Mouse (Mus musculus) 416B (cell line): ENCODE results near the gene Cdh23.
A peak's percentile ranks its signal among the peaks of the same experiment; 100 is the strongest.
"Not testable (repeated sequence)": the region's sequence is repeated elsewhere in the genome, so short reads cannot be mapped to it uniquely, and the experiment has no call there.

ENCODE experiments used
- DNase-seq: peaks from one replicate; pipeline ENCODE4 v3.0.0; 2011; ENCODE audit warnings: low read depth

The Cdh23 gene

GRCm38 (mm10) chr10:60696390-60696789 is at the start of gene Cdh23:
Gene Cdh23 (minus strand): TSS chr10:60696490.
- DNase-seq: no peak

DNA sequence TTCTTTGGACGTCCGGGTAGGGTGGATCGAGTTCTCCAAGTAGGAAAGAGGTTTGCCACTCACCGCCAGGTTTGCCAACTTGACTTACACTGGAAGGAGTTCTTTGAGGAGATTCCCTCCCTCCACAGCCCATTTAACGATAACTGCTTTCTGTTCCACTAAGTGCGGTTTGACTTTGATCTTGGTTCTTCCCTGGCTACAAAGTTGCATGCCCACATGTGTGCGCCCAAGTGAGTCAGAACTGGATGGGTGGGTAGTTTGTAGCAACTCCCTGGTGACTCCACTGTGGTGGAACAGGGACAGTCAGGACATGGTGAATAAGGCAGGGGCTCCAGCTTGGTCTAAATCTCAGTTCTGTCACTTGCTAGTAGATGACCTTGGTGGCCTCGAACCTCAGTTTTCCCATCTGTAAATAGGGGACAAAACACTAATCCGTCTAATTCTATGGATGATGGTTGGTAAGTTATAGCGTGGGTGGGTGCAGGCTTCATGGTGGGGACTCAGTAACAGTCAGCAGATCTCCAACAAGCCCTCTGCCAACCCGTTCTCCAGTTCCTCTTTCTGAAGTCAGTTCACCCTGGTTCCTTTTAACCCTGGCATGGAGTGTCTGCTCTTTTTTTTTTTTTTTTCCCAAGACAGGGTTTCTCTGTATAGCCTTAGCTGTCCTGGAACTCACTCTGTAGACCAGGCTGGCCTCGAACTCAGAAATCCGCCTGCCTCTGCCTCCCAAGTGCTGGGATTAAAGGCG is 48.4 kb upstream of the Cdh23 start:
- DNase-seq: no peak

DNA sequence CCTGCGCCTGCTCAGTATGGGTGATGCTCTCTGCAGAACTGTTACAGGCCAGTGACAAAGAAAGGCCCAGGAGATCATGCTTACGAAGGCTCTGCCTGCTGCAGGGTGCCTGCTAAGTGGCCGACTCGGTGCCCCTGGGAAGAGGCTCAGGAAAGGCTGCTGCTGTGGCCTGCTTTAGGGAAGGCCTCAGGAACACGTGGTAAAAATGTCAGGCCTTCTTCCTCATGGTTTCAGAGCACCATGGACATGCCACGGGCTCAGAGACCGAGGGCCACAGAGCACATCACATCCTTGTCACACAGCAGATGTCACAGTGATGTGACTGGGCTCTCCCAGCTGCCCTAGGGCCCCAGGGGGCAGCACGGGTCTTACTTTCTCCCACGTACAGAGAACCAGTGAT is 47.4 kb upstream of the Cdh23 start:
- no peak for DNase-seq

DNA sequence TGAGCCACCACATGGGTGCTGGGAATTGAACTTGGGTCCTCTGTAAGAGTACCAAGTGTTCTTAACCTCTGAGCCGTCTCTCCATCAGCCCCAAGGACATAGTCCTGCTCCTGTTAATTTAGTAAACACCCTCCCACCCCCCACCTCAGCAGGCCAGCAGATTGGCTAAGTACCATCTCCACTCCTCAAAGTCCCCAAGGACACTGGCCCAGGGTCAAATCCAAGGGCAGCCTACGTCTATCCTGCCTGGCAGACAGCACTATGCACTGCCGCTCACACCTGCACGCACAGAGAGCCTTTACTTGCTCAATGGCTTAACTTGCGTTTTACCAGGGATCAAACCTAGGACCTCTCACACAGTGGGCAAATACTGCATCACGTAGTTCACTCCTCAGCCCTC is 46.7 kb upstream of the Cdh23 start:
- DNase-seq: no peak

GRCm38 (mm10) chr10:60742296-60742695 is 46.0 kb upstream of the Cdh23 start:
- DNase-seq: not testable (repeated sequence)

- DNase-seq: no peak
These were observed 45.1 kb upstream of the Cdh23 start for GRCm38 (mm10) chr10:60741435-60741834.

DNA sequence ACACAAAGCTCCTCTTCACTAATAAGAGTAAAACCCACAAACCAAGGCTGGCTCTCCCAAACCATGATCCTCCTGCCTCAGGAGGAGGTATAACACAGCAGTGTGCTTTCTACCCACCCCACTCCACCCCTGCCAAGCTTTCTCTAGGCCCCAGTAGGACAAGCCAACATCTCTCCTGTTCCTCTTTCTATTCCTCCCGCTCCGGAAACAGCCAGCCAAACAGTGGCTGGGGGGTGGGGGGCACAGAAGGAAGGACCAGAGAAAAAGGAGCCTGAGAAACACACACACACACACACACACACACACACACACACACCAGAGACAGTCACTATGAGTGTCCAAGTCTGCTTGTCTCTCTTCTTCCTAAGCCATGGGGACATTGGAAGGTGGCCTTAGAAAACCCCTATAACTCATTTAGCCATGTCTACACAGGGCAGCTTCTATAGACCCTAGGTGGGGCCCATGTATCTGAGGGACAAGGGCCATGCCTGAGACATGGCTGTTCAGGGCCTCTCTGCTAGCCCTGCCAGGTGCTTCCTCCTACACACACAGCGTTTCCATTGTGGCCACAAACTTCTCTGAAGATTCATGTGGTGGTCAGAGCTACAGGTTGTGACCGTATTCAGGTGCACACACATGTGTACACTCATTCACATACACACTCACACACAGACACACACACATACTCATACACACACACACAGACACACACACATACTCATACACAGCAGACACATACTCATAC is 43.5 kb upstream of the Cdh23 start:
- no peak for DNase-seq

DNA sequence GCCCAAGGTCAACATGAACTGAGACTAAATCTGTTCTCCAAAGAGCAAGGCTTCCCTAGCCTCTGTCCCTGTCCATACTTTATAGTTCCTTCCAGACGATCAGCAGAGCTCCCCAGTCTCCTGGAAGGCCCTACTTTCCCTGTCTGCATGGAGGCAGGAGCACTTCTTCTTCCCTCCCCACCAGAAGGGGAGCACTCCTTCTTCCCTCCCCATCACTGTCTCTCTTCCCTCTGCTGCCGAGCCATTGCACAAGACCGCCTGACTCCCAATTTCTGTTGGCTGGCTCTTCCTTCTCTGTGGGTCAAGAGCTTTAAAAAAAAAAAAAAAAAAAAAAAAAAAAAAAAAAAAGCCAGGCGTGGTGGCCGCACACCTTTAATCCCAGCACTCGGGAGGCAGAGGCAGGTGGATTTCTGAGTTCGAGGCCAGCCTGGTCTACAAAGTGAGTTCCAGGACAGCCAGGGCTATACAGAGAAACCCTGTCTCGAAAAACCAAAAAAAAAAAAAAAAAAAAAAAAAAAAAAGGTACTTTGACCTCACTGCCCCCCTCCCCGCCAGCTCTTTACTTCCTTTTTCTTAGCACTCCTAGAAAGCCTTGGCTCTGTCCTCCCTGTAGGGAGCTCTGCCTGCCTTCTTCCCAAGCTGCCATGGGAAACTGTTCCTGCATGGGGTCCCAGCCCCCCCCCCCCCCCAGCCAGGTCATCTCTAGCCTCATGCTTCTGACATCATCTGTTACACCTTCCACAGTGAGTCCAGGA is 41.8 kb upstream of the Cdh23 start:
- peak; percentile 22 for DNase-seq

DNA sequence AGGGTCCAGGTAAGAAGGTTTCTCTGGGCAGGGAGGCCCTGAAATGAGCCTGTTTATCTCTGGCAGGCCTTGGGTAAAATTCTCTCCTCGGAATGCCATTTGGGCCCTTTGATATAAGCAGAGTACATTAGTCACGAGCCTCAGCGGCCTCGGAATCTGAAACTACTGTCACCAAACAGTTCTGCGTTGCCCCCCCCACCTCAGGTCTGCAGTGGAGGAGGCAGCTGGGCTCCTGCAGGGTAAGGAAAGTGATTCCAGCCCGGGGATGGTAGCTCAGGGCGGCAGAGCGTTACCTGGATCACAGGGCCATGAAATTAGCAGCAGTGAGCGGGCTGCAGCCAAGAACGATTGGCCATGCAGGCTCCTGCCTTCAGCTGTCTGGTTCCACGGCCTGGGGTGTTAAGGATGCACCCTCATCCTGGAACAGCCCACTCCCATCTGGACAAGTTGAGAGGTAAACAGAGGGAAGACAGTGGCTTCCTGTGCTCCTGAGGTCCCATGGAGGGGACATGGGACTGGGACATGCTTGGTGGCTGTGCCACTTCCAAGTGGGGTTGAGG is 41.0 kb upstream of the Cdh23 start:
- DNase-seq: no peak

GRCm38 (mm10) chr10:60735737-60736136 is 39.4 kb upstream of the Cdh23 start:
- DNase-seq: no peak

DNA sequence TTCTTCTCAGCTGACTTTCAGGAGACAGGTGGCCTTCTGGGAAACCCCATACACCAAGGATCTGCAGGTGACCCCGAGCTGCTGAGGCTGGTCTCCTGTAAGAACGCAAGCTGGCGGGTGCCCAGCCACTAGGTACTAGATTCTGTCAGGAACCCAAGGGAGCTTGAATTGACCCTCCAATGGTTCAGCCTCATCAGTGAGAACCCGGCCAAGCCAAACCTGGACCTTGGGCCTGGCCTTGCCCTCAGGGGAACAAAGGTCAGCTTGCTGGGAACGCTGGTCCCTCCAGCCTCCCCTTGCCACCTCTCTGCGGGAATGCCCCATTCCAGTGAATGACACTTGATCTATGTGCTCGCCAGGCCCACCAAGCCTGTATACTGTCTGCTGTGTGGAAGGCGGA is 37.2 kb upstream of the Cdh23 start:
- DNase-seq: no peak

GRCm38 (mm10) chr10:60732397-60732861 is 36.1 kb upstream of the Cdh23 start:
- no peak for DNase-seq

GRCm38 (mm10) chr10:60731742-60732141 is 35.5 kb upstream of the Cdh23 start:
- DNase-seq: no peak

- DNase-seq: no peak
These were observed 31.0 kb upstream of the Cdh23 start for GRCm38 (mm10) chr10:60727301-60727700.

GRCm38 (mm10) chr10:60726896-60727295 is 30.6 kb upstream of the Cdh23 start:
- no peak for DNase-seq

DNA sequence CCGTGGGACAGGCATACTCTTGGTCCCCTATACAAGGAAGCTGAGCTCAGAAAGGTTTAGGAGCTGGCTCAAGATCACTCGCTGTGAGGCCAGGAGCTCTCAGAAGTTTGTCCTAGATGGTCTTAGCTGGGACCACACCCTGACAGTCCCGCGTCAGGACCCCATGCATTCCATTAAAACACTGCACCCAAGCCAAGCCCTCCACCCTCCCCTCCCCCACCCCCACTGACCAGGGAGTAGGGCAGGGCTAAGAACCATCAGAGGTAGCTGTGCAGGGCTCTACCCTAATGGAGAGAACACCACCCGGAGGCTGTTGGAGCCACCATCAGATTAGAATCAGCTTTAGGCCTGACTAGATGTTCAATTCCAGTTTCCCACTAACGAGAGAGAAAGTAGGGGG is 28.2 kb upstream of the Cdh23 start:
- no peak for DNase-seq

DNA sequence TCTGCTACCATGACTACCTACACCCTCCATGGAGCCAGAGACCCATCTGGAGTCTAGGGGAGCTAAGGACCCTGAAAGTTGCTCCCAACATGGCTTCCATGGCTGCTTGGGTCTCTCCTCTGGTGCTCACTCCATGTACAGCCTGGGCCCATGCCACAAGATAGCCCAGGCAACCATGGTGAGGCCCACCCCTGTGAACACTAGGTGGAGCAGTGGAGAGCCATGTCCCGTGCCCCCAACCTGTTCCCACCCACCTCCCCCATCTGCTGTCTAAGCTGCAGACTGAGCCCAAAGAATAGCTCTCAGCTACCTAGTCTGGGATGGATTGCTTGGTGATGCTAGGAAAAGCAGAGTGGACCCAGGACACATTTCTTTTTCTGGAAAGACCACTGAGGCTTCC is 27.1 kb upstream of the Cdh23 start:
- DNase-seq: no peak

- DNase-seq: no peak
These were observed 25.4 kb upstream of the Cdh23 start for GRCm38 (mm10) chr10:60721640-60722039.

GRCm38 (mm10) chr10:60720461-60720860 is 24.2 kb upstream of the Cdh23 start:
- no peak for DNase-seq

DNA sequence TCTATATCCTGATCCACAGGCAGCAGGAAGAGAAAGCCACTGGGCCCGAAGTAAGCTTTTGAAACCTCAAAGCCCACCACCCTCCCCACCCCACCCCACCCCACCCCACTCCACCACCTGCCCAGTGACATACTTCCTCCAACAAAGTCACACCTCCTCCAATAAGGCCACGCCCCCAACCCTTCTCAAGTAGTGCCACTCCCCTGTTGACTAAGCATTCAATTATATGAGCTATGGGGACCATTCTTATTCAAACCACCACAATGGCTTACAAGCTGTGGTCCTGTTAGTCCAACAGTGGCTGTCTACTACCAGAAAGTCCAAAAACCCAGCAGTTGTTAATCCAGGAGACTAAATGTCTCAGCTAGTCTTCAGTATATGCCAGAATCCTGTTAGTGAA is 22.2 kb upstream of the Cdh23 start:
- DNase-seq: no peak

DNA sequence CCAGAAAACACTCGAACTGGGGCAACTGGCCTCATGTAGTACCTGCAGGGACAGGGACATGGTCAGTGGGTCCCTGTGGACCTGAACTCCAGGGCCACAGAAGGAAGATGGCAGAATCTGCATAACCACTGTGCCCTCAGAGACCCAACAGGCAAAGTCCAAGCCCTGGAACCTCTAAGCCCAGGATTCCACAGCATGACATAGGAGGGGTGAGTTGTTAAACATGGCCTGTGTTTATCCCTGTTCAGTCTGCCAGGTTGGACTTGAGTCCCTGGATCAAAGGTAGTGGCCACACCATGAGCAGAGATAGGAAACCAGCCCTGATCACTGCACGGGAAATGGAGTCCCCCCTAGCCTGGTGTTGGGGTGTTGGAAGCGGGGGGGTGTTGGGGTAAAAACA is 20.2 kb upstream of the Cdh23 start:
- DNase-seq: no peak

DNA sequence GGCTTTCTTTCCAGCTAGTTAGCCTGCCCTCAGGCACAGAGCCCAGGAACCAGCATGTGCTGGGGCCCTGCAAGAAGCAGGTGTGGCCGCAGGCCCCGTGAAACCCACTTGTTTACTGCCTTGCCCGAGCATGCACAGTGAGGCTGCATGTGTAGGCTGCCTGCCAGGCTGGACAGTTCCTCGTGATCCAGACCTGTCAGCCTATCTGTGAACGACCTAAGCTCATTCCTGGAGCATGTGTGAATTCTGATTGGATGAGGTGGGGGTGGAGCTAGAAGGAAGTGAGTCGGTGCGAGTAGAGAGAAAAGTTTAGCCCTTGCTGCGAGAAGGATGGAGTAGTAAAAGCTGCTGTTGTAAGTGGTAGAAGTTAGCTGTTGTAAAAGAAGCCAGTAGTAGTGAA is 16.0 kb upstream of the Cdh23 start:
- not testable (repeated sequence) for DNase-seq
